Mouse (Mus musculus): ENCODE results near the gene Rbsn.

Rbsn gene

GRCm38 (mm10) chr6:92183621-92184131 is 31.0 kb downstream of the Rbsn start, which contains the start of gene Mrps25:
TSS of gene Mrps25 (minus strand) at chr6:92184033.
- peak; percentile 78 to 89 for DNase-seq (ENCODE audit: inconsistent age in 2 of 2, low spot score in 1 of 2)

- DNase-seq (ENCODE audit: inconsistent age in 2 of 2, low spot score in 1 of 2) = no peak
Measured at GRCm38 (mm10) chr6:92176450-92176849, 38.3 kb downstream of the Rbsn start.

- no peak for DNase-seq (ENCODE audit: inconsistent age in 2 of 2, low spot score in 1 of 2)
Measured at GRCm38 (mm10) chr6:92162724-92163123, 52.0 kb downstream of the Rbsn start.

DNA sequence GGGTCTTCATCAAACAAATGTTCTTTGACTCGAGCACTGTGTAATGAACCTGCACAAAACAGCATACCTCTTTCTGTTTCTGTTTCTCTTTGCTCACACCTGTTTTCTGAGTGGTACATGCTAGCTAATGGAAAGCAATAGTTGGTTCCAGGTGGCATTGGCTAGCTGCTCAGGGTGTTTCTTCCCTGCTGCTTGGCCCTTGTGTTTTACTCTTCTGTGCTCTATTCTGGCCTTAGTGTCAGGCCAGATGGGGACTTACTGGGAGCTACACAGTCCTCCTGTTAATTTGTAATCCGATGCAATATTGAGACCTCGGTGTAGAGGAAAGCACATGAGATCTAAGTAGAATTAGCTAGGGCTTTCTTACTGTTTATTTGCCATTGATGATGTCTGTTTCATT is 55.9 kb downstream of the Rbsn start:
- DNase-seq (ENCODE audit: inconsistent age in 2 of 2, low spot score in 1 of 2) = no peak

DNA sequence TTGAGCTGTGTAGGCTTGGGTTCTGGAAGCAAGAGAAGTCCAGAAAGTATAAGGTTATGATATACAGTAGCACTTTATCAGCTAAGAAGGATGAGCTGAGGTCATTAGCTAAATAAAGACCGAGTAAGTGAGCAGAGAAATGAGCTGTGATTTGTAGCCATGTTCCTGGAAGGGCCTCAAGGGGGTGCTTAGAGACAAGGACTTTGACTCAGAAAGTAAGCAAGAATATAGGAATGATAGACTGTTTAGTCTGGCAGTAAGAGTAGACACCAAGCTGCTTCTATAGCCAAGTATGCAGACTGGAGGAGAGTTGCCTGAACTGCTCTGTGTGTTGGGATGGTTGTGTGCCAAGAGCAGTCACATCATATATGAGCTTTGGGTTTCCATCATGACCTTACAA is 61.0 kb downstream of the Rbsn start:
- DNase-seq (ENCODE audit: inconsistent age in 2 of 2, low spot score in 1 of 2) = peak in 1 of 2 experiments; percentile 62

GRCm38 (mm10) chr6:92145881-92146280 is 68.8 kb downstream of the Rbsn start:
- no peak for DNase-seq (ENCODE audit: inconsistent age in 2 of 2, low spot score in 1 of 2)

Measured in adrenal gland, adult (tissue).